Mouse (Mus musculus) forebrain, embryonic 15.5 days (tissue): ENCODE results near the gene Tbc1d22a. TPM values are rescaled to one million over a fixed set of nuclear protein-coding genes. Genes with fewer than 3 reads are reported as not detected.

Experiments
- ATAC-seq: fragments of 200-750 bp; cut with Nextera tagmentation; replicated peaks from 2 replicates; pipeline ENCODE4 v1.8.0; 2017; ENCODE audit warnings: mild to moderate bottlenecking, moderate TSS enrichment, moderate library complexity
- H3K27ac ChIP-seq: fragments of 300-500 bp; sonication (generic); replicated peaks from 2 replicates; pipeline ENCODE4 v1.5.1; 2015; ENCODE audit warnings: mild to moderate bottlenecking, inconsistent platforms
- H3K27me3 ChIP-seq: fragments of 300-500 bp; sonication (generic); 2 replicates; pipeline ENCODE4 v1.6.1; 2015; ENCODE audit warnings: inconsistent platforms
- H3K36me3 ChIP-seq: fragments of 300-500 bp; sonication (generic); 2 replicates; pipeline ENCODE4 v1.6.1; 2015; ENCODE audit warnings: mild to moderate bottlenecking, inconsistent platforms
- H3K4me1 ChIP-seq: fragments of 300-500 bp; sonication (generic); 2 replicates; pipeline ENCODE4 v1.6.1; 2015; ENCODE audit warnings: inconsistent platforms
- H3K4me2 ChIP-seq: fragments of 300-500 bp; sonication (generic); replicated peaks from 2 replicates; pipeline ENCODE4 v1.6.1; 2015; ENCODE audit warnings: mild to moderate bottlenecking, inconsistent platforms
- H3K4me3 ChIP-seq: fragments of 300-500 bp; sonication (generic); 2 replicates; pipeline ENCODE4 v1.5.1; 2015; ENCODE audit warnings: mild to moderate bottlenecking, inconsistent platforms
- H3K9ac ChIP-seq: fragments of 300-500 bp; sonication (generic); replicated peaks from 2 replicates; pipeline ENCODE4 v1.6.1; 2015; ENCODE audit warnings: mild to moderate bottlenecking, inconsistent platforms
- H3K9me3 ChIP-seq: fragments of 300-500 bp; sonication (generic); 2 replicates; pipeline ENCODE4 v1.6.1; 2016; ENCODE audit warnings: inconsistent platforms
- WGBS: fragments of 180-500 bp; shearing (Covaris S2); methylation state at CpG from one replicate; pipeline ENCODE4 v1.1.7; 2015; ENCODE audit warnings: mixed read lengths; 5-methylcytosine and 5-hydroxymethylcytosine counted together
- polyA plus RNA-seq: library from polyadenylated mRNA; unstranded; fragments of >200 nt; fragmentation: Nextera tagmentation; extraction: Ambion mirVana; gene quantifications from 2 replicates; pipeline ENCODE4 v1.2.1, GENCODE M21; 2015

Tbc1d22a gene
- polyA plus RNA-seq, 1 experiment from 2014 or later: 13.1 TPM

DNA sequence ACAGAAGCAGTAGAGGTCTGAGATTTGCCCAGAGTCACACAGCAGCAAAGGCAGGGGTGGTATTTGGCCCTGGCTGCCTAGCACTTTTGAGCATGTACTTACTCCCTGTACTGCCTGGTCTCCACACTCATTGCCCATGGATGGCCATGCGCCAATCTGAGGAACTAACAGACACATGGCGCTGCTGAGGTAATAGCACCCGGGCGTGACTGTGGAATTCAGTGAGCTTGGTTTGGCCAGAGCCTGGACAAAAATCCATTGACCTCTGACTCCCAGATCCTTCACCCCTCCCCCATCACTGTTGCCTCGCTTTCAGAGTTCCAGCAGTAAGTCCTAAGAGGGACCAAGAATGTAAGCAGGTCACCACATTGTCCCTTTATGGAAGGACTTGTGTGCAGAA, 278.4 kb downstream of the Tbc1d22a start:
- H3K4me1 ChIP-seq: peaks cover 4% of the 10 kb centered on the region; the same call in 1 of the 2 replicates
- H3K27me3 ChIP-seq: no peaks in the 10 kb centered on the region
- WGBS: 82% methylated on average over 5 of the region's 5 CpGs
- no peaks in the 10 kb centered on the region for H3K9me3 ChIP-seq
- ATAC-seq: no peak
- H3K4me2 ChIP-seq: no peak overlapping the region
- H3K36me3 ChIP-seq: no peaks in the 10 kb centered on the region
- H3K27ac ChIP-seq: no peak overlapping the region
- H3K4me3 ChIP-seq: no peak overlapping the region
- no peak overlapping the region for H3K9ac ChIP-seq

GRCm38 (mm10) chr15:86496209-86496608, 281.9 kb downstream of the Tbc1d22a start:
- no peak overlapping the region for H3K27ac ChIP-seq
- no peaks in the 10 kb centered on the region for H3K9me3 ChIP-seq
- no peak overlapping the region for H3K4me3 ChIP-seq
- H3K4me1 ChIP-seq: no peaks in the 10 kb centered on the region
- H3K27me3 ChIP-seq: no peaks in the 10 kb centered on the region
- no peak for ATAC-seq
- H3K4me2 ChIP-seq: no peak overlapping the region
- no peak overlapping the region for H3K9ac ChIP-seq
- 84% methylated on average over 4 of the region's 4 CpGs for WGBS
- H3K36me3 ChIP-seq: no peaks in the 10 kb centered on the region

- Histone ChIP-seq H3K4me3 (no peak overlapping the region), H3K27ac (no peak overlapping the region), H3K36me3 (no peaks in the 10 kb centered on the region), H3K4me2 (no peak overlapping the region), H3K4me1 (no peaks in the 10 kb centered on the region), H3K9ac (no peak overlapping the region), H3K9me3 (no peaks in the 10 kb centered on the region), H3K27me3 (no peaks in the 10 kb centered on the region)
- ATAC-seq: no peak
- 91% methylated on average over 7 of the region's 7 CpGs for WGBS
Observed at GRCm38 (mm10) chr15:86496646-86497045, 282.4 kb downstream of the Tbc1d22a start.

- no peak overlapping the region for H3K27ac ChIP-seq
- no peak overlapping the region for H3K9ac ChIP-seq
- H3K4me3 ChIP-seq: no peak overlapping the region
- no peaks in the 10 kb centered on the region for H3K27me3 ChIP-seq
- no peaks in the 10 kb centered on the region for H3K36me3 ChIP-seq
- no peaks in the 10 kb centered on the region for H3K4me1 ChIP-seq
- no peak overlapping the region for H3K4me2 ChIP-seq
- no peak for ATAC-seq
- no peaks in the 10 kb centered on the region for H3K9me3 ChIP-seq
Observed at GRCm38 (mm10) chr15:86500536-86500935, 286.3 kb downstream of the Tbc1d22a start.

DNA sequence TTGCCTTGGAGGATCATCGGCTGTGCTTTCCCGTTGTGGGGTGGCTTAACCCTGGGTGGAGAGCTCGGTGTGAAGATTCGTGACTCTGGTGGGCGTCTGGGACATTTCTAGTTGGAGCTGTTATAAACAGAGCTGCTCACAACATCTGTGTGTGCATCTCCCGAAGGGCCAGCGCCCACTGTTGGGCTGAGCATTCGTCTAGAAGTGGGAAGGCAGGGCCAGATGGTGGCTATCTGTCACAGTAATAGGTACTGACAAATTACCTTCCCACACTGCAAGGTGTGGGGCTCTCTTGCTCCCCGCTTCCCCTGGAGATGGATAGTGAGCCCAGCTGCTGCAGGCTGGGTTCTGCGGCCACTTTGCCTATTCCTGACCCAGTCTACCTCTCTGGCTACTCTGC, 289.2 kb downstream of the Tbc1d22a start:
- Histone ChIP-seq H3K9ac (no peak overlapping the region), H3K4me2 (no peak overlapping the region), H3K27me3 (no peaks in the 10 kb centered on the region), H3K4me1 (no peaks in the 10 kb centered on the region), H3K4me3 (no peak overlapping the region), H3K27ac (no peak overlapping the region), H3K36me3 (no peaks in the 10 kb centered on the region), H3K9me3 (no peaks in the 10 kb centered on the region)
- 85% methylated on average over 10 of the region's 10 CpGs for WGBS
- no peak for ATAC-seq

DNA sequence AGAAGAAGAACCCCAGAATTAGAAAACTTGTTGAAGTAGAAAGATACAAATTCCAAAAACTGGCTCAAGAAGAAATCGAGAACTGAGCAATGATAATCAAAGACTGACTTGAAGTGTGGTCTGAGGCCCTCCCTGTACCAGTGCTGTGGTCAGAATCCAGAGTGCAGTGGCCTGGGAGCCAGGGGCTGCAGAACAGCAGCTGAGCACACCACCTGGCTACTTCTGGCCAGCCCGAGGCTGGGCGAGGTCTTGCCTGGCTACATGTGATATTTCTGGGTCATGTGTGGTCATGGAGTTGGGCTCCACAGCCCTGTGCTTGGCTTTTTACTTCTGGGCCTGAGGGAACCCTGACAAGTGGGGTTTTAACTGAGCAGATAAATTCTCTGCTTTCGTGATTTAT, 292.4 kb downstream of the Tbc1d22a start:
- Histone ChIP-seq H3K36me3 (no peaks in the 10 kb centered on the region), H3K9me3 (no peaks in the 10 kb centered on the region), H3K9ac (no peak overlapping the region), H3K27me3 (no peaks in the 10 kb centered on the region), H3K4me2 (no peak overlapping the region), H3K4me1 (peaks cover 5% of the 10 kb centered on the region; the same call in 1 of the 2 replicates), H3K27ac (no peak overlapping the region), H3K4me3 (no peak overlapping the region)
- WGBS: 84% methylated on average over 4 of the region's 4 CpGs
- no peak for ATAC-seq

DNA sequence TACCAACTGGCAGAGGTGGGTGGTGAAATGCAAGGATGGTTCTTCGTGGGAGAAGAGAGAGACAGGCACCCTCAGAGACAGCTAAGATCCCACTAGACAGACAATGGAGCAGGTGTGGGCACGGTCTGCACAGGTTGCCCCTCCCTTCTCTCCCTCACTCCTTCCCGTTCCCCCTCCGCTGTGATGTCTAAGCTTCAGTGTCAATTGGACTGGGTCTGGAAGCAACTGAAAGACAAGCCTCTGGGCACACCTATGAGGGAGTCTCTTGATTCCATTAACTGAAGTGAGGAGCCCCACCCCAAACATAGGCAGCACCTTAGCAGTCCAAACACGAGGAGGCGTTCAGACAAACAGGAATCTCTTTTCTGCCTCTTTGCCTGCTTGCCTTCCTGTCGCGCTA, 293.3 kb downstream of the Tbc1d22a start:
- no peak overlapping the region for H3K4me2 ChIP-seq
- H3K27ac ChIP-seq: no peak overlapping the region
- no peaks in the 10 kb centered on the region for H3K27me3 ChIP-seq
- H3K4me3 ChIP-seq: no peak overlapping the region
- H3K9ac ChIP-seq: no peak overlapping the region
- WGBS: 86% methylated on average over 8 of the region's 8 CpGs
- no peaks in the 10 kb centered on the region for H3K9me3 ChIP-seq
- H3K36me3 ChIP-seq: no peaks in the 10 kb centered on the region
- H3K4me1 ChIP-seq: peaks cover 5% of the 10 kb centered on the region; the same call in 1 of the 2 replicates
- ATAC-seq: no peak

GRCm38 (mm10) chr15:86508406-86509176, 294.3 kb downstream of the Tbc1d22a start:
- WGBS: 71% methylated on average over 7 of the region's 7 CpGs
- no peak overlapping the region for H3K27ac ChIP-seq
- no peak overlapping the region for H3K4me2 ChIP-seq
- no peak for ATAC-seq
- no peaks in the 10 kb centered on the region for H3K36me3 ChIP-seq
- H3K9me3 ChIP-seq: no peaks in the 10 kb centered on the region
- H3K4me1 ChIP-seq: peaks cover 5% of the 10 kb centered on the region; the same call in 1 of the 2 replicates
- no peak overlapping the region for H3K4me3 ChIP-seq
- H3K9ac ChIP-seq: no peak overlapping the region
- H3K27me3 ChIP-seq: no peaks in the 10 kb centered on the region

DNA sequence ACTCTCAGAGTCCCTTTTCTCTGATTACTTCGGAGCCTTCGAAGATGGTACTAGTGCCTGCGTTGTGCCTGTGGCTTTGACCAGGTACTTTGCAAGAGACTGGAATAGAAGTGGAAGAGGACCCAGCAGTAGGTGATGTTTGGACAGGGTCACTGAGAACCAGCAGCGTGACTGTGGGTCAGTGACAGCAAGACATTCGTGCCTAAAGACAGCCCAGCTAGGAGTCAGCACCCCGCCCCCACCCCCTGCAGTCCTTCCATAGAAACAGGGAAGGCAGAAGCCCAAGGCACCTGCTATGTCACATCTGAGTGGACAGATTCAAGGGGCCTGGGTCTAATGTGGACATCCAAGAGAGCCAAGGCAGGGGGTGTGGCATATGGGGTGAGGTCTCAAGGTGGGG, 295.3 kb downstream of the Tbc1d22a start:
- 78% methylated on average over 6 of the region's 6 CpGs for WGBS

GRCm38 (mm10) chr15:86511181-86511580, 296.9 kb downstream of the Tbc1d22a start:
- 81% methylated on average over 7 of the region's 7 CpGs for WGBS
- no peaks in the 10 kb centered on the region for H3K27me3 ChIP-seq
- no peaks in the 10 kb centered on the region for H3K36me3 ChIP-seq
- ATAC-seq: no peak
- H3K4me1 ChIP-seq: peaks cover 5% of the 10 kb centered on the region; the same call in 1 of the 2 replicates
- no peak overlapping the region for H3K27ac ChIP-seq
- H3K9me3 ChIP-seq: no peaks in the 10 kb centered on the region
- no peak overlapping the region for H3K4me2 ChIP-seq
- H3K4me3 ChIP-seq: no peak overlapping the region
- H3K9ac ChIP-seq: no peak overlapping the region

More for the DNA sequence above, 295.3 kb downstream of the Tbc1d22a start:
- Histone ChIP-seq H3K4me2 (no peak overlapping the region), H3K27ac (no peak overlapping the region), H3K4me3 (no peak overlapping the region), H3K36me3 (no peaks in the 10 kb centered on the region), H3K9me3 (no peaks in the 10 kb centered on the region), H3K4me1 (peaks cover 5% of the 10 kb centered on the region; the same call in 1 of the 2 replicates), H3K27me3 (no peaks in the 10 kb centered on the region), H3K9ac (no peak overlapping the region)
- no peak for ATAC-seq

DNA sequence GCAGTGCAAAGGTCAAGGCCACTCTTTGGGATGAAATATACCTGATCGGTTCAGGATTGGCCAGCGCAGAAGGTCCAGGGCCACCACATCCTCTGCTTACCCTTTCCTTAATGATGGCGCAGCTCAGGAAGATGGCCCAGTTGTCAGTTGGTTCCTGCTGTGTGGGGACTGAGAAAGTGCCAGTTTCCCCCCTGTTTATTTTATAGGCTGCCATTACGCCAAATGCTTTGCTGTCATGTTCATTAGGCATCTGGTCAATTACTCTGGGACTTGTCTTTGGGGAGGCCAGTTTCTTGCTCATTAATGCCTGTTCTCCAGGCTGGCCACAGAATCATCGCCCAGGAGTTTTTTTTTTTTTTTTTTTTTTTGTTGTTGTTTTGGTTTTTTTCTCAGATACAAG, 299.1 kb downstream of the Tbc1d22a start:
- Histone ChIP-seq H3K4me2 (no peak overlapping the region), H3K9me3 (no peaks in the 10 kb centered on the region), H3K4me1 (peaks cover 5% of the 10 kb centered on the region; the same call in 1 of the 2 replicates), H3K36me3 (no peaks in the 10 kb centered on the region), H3K27me3 (no peaks in the 10 kb centered on the region), H3K27ac (no peak overlapping the region), H3K9ac (no peak overlapping the region), H3K4me3 (no peak overlapping the region)
- WGBS: 86% methylated on average over 5 of the region's 5 CpGs
- ATAC-seq: no peak

- ATAC-seq: no peak
- Histone ChIP-seq H3K9me3 (no peaks in the 10 kb centered on the region), H3K9ac (no peak overlapping the region), H3K36me3 (no peaks in the 10 kb centered on the region), H3K4me1 (no peaks in the 10 kb centered on the region), H3K27ac (no peak overlapping the region), H3K27me3 (no peaks in the 10 kb centered on the region), H3K4me2 (no peak overlapping the region), H3K4me3 (no peak overlapping the region)
- 70% methylated on average over 4 of the region's 4 CpGs for WGBS
Observed at GRCm38 (mm10) chr15:86520201-86520600, 305.9 kb downstream of the Tbc1d22a start.

GRCm38 (mm10) chr15:86535356-86535755, 321.1 kb downstream of the Tbc1d22a start:
- H3K27me3 ChIP-seq: no peaks in the 10 kb centered on the region
- no peak for ATAC-seq
- no peaks in the 10 kb centered on the region for H3K36me3 ChIP-seq
- no peaks in the 10 kb centered on the region for H3K4me1 ChIP-seq
- H3K9ac ChIP-seq: no peak overlapping the region
- no peaks in the 10 kb centered on the region for H3K9me3 ChIP-seq
- no peak overlapping the region for H3K4me2 ChIP-seq
- no peak overlapping the region for H3K27ac ChIP-seq
- 86% methylated on average over 6 of the region's 6 CpGs for WGBS
- no peak overlapping the region for H3K4me3 ChIP-seq
